Mouse (Mus musculus) midbrain, embryonic 14.5 days (tissue): ENCODE results near the gene Iffo1. TPM values are rescaled to one million over a fixed set of nuclear protein-coding genes. Genes with fewer than 3 reads are reported as not detected.

Experiments
- ATAC-seq: fragments of 200-750 bp; cut with Nextera tagmentation; 2 replicates; pipeline ENCODE4 v1.8.0; 2017; ENCODE audit warnings: moderate number of reproducible peaks, moderate library complexity; ENCODE audit not compliant: low FRiP score, low TSS enrichment
- DNase-seq: peaks from one replicate; pipeline ENCODE4 v3.0.0-alpha.2; 2015
- H3K27ac ChIP-seq: fragments of 300-500 bp; sonication (generic); replicated peaks from 2 replicates; pipeline ENCODE4 v1.5.1; 2014; ENCODE audit warnings: mild to moderate bottlenecking, low read depth, low read length, moderate library complexity
- H3K27me3 ChIP-seq: fragments of 300-500 bp; sonication (generic); 2 replicates; pipeline ENCODE4 v1.6.1; 2014; ENCODE audit warnings: low read length, control low read depth, mixed read lengths; ENCODE audit not compliant: control insufficient read depth, insufficient read depth
- H3K36me3 ChIP-seq: fragments of 300-500 bp; sonication (generic); 2 replicates; pipeline ENCODE4 v1.6.1; 2014; ENCODE audit warnings: low read length, control low read depth; ENCODE audit not compliant: control insufficient read depth, insufficient read depth
- H3K4me1 ChIP-seq: fragments of 300-500 bp; sonication (generic); 2 replicates; pipeline ENCODE4 v1.6.1; 2014; ENCODE audit warnings: mild to moderate bottlenecking, antibody characterized with exemption, low read length, control low read depth; ENCODE audit not compliant: control insufficient read depth, insufficient read depth
- H3K4me2 ChIP-seq: fragments of 300-500 bp; sonication (generic); 2 replicates; pipeline ENCODE4 v1.6.1; 2014; ENCODE audit warnings: mild to moderate bottlenecking, low read length, moderate library complexity
- H3K4me3 ChIP-seq: fragments of 300-500 bp; sonication (generic); replicated peaks from 2 replicates; pipeline ENCODE4 v1.5.1; 2014; ENCODE audit warnings: low read depth, low read length
- H3K9ac ChIP-seq: fragments of 300-500 bp; sonication (generic); replicated peaks from 2 replicates; pipeline ENCODE4 v1.6.1; 2014; ENCODE audit warnings: mild to moderate bottlenecking, low read length, moderate library complexity
- H3K9me3 ChIP-seq: fragments of 300-500 bp; sonication (generic); 2 replicates; pipeline ENCODE4 v1.6.1; 2016; ENCODE audit warnings: low read length, control low read depth, mixed read lengths; ENCODE audit not compliant: control insufficient read depth
- WGBS: fragments of 180-500 bp; shearing (Covaris S2); extraction: QIAGEN DNeasy Blood & Tissue Kit; methylation state at CpG from one replicate; pipeline ENCODE4 v1.1.7; 2014; 5-methylcytosine and 5-hydroxymethylcytosine counted together
- polyA plus RNA-seq: library from polyadenylated mRNA; unstranded; fragments of >200 nt; fragmentation: Nextera tagmentation; extraction: Ambion mirVana; gene quantifications from 2 replicates; pipeline ENCODE4 v1.2.1, GENCODE M21; 2014

The Iffo1 gene
- polyA plus RNA-seq, result 15.8 and 18.2 TPM in 2 replicates

DNA sequence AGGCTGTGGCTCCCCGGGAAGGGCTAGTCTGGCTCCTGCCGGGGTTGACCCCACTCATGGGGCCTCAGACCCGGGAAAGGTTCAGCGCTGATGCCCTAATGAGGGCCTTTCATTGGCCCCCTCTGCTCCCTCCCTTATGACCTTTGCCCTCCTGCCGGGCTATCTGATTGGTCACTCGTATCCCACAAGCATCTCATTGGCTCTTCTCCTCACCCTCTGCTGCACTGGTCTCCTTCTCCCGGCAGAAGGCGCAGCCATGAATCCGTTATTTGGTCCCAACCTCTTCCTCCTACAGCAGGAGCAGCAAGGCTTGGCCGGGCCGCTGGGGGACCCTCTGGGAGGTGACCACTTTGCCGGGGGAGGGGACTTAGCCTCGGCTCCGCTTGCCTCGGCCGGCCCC lies at the start of gene Iffo1:
Gene Iffo1, plus strand, starts transcription at position 241 of the 400 bp plus-strand sequence.
- WGBS, result 0% methylated on average over 16 of the region's 16 CpGs
- DNase-seq (peak; percentile 93), ATAC-seq (peak; percentile 94)
- H3K4me1 ChIP-seq, result peaks cover 33% of the 10 kb centered on the region
- peaks cover 38% of the 10 kb centered on the region for H3K36me3 ChIP-seq
- H3K9ac ChIP-seq, result peak within 1 kb of the TSS; percentile 78
- no peaks in the 10 kb centered on the region for H3K9me3 ChIP-seq
- no peaks in the 10 kb centered on the region for H3K27me3 ChIP-seq
- peak within 1 kb of the TSS; percentile 74 for H3K4me3 ChIP-seq
- peak within 1 kb of the TSS; percentile 94 for H3K4me2 ChIP-seq
- peak within 1 kb of the TSS; percentile 92 for H3K27ac ChIP-seq

DNA sequence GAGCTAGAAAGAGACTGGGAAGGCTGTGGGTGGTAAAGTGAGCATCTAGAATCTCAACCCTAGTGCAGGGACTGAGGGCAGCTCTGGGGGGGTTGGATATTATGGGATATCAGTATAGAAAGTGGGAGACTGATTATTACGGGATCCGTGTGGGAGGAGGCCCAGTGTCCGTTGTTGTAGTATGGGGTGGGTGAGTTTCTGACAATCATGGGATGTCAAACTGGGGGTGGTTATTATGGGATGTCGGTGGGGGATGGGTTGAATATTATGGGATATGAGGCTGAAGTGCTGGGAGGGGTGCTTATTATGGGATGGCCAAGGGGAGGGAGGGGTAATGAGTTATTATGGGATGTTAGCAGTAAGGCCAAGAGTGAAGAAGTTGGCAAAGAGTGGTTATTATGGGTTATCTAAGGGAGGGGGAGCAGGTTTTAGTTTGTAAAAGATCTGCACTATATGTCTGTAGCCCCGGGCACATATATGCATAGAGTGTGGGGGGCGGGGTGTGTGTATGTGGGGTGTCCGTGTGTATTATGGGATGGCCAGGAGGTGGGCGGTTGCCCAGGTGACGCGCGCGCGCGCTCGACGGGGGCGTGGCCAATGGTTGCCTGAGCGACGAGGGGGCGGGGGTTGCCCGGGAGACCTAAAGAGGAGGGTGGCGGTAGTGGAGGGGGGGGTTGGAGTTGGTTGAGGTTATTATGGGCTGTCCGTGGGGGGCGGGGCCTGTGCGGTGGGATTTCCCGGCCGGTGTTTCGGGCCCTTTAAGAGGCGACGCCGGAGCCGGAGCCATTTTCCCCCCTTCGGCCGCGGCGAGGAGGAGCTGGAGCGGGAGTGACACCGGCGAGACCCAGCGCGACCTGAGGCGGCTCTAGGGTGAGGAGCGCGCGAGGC lies 49.4 kb upstream of the Iffo1 start, which contains the start of gene Chd4:
Gene Chd4, plus strand, starts transcription at position 591 of the 888 bp plus-strand sequence.
- peaks cover 36% of the 10 kb centered on the region for H3K4me1 ChIP-seq
- H3K27me3 ChIP-seq, result no peaks in the 10 kb centered on the region
- 2% methylated on average over 44 of the region's 45 CpGs for WGBS
- peak; percentile 82 for ATAC-seq
- peak within 1 kb of the TSS; percentile 92 for H3K9ac ChIP-seq
- H3K4me3 ChIP-seq, result peak within 1 kb of the TSS; percentile 98
- H3K4me2 ChIP-seq, result peak within 1 kb of the TSS; percentile 85
- DNase-seq, result peak; percentile 96
- H3K36me3 ChIP-seq, result peaks cover 30% of the 10 kb centered on the region
- H3K27ac ChIP-seq, result peak within 1 kb of the TSS; percentile 95
- H3K9me3 ChIP-seq, result no peaks in the 10 kb centered on the region

DNA sequence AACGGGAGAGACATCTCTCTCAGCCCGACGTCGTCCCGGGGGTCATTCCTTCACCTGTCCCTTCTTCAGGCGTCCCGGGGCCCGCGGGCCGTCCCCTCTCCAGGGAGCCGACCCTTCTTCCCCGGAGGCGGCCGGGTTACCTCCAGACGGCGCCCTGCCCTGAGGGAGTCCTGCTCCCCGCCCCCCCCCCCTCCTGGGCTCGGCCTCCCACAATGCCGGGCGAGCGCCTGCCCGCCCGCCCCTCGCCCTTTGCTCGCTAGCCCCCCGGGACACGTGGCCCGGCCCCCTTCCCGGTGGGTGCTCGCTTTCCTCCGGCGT lies 48.8 kb upstream of the Iffo1 start:
- DNase-seq, result no peak
- Histone ChIP-seq H3K4me1 (peaks cover 33% of the 10 kb centered on the region), H3K27me3 (no peaks in the 10 kb centered on the region), H3K4me3 (peak overlapping the region; percentile 98), H3K4me2 (peak overlapping the region; percentile 85), H3K36me3 (peaks cover 36% of the 10 kb centered on the region), H3K27ac (peak overlapping the region; percentile 95), H3K9me3 (no peaks in the 10 kb centered on the region), H3K9ac (peak overlapping the region; percentile 92)
- WGBS, result 1% methylated on average over 27 of the region's 32 CpGs
- ATAC-seq, result peak; percentile 46; the same call in 1 of the 2 replicates

DNA sequence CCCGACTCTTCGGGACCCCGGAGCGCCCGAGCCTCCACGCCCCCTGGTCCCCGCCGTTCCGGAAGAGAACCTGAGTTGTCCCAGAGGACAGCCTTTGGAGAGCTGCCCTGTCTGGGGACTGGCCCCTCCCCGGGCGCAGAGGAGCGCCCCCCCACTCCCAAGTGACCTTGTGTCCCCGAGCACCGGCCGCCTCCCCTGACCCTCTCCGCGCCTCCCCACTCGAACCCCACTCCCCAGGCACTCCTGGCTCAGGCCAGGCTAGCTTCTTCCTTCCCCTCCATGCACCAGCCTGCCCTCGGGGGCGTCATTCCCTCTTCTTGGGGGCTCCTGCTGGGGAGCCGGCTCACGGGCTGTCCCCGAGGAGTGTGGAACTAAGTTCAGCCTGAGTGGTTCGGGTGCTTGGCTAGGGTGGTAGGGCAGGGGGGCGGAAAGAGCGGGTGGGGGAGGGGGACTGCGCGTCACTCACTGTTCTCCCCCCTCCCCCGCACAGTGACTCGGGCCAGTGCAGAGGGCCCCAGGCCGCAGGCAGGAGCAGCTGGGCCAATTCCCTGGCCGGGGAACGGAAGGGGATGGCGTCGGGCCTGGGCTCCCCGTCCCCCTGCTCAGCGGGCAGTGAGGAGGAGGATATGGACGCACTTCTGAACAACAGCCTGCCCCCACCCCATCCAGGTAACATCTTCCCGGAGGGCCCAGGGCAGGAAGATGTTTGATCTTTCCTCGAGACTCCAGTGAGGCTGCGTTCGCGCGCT lies 48.3 kb upstream of the Iffo1 start:
- Histone ChIP-seq H3K4me2 (peak overlapping the region; percentile 85), H3K27ac (peak overlapping the region; percentile 95), H3K4me1 (peaks cover 33% of the 10 kb centered on the region), H3K9ac (peak overlapping the region; percentile 92), H3K9me3 (no peaks in the 10 kb centered on the region), H3K27me3 (no peaks in the 10 kb centered on the region), H3K36me3 (peaks cover 41% of the 10 kb centered on the region), H3K4me3 (peak overlapping the region; percentile 98)
- peak; percentile 51 for ATAC-seq
- under 1% methylated on average over 40 of the region's 44 CpGs for WGBS
- peak; percentile 72 for DNase-seq

DNA sequence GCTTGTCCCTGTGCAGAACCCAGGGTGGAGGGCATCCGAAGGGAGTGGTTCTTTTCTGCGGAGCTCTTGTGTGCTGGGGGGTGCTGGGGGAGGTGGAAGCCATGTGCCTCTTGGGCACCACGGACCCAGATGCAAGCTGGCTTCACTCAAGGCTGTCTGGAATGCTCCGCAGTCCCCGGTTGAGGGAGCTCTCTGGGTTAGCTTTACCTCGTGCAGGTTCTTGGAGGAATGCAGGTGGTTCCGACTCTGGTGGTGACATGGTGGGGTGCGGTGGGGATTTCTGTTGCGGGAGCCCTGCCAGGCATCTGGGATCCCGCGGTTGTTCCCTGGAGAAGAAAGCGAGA lies 47.7 kb upstream of the Iffo1 start:
- Histone ChIP-seq H3K27me3 (no peaks in the 10 kb centered on the region), H3K4me1 (peaks cover 33% of the 10 kb centered on the region), H3K4me2 (peak overlapping the region; percentile 85), H3K9ac (peak overlapping the region; percentile 92), H3K27ac (peak overlapping the region; percentile 95), H3K9me3 (no peaks in the 10 kb centered on the region), H3K36me3 (peaks cover 47% of the 10 kb centered on the region), H3K4me3 (peak overlapping the region; percentile 98)
- ATAC-seq (peak; percentile 4; the same call in 1 of the 2 replicates), DNase-seq (peak; percentile 39)
- under 1% methylated on average over 12 of the region's 12 CpGs for whole genome bisulfite sequencing

DNA sequence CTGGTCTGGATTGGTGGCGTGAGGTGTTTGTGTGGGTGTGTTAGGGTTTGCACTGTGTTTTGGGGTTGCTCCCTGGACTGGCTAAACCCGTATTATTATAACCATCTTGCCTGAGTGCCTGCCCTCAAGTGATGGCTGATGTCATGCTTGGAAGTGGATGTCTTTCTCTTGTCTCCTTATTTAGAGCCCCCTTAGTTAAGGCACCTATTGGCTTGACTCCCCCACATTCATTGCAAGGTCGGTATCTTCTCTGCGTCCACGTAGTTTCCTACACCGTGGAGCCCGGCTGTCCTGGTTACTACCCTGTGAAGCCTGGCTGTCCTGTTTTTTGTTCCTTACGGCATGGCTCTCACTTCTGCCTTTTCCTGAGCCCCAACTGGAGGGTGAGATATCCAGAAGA lies 47.1 kb upstream of the Iffo1 start:
- ATAC-seq (no peak), DNase-seq (no peak)
- peaks cover 33% of the 10 kb centered on the region for H3K4me1 ChIP-seq
- WGBS, result 55% methylated on average over 8 of the region's 8 CpGs
- H3K27ac ChIP-seq, result no peak overlapping the region
- peaks cover 53% of the 10 kb centered on the region for H3K36me3 ChIP-seq
- peak overlapping the region; percentile 98 for H3K4me3 ChIP-seq
- peak overlapping the region; percentile 92 for H3K9ac ChIP-seq
- peak overlapping the region; percentile 85 for H3K4me2 ChIP-seq
- H3K9me3 ChIP-seq, result no peaks in the 10 kb centered on the region
- H3K27me3 ChIP-seq, result no peaks in the 10 kb centered on the region

DNA sequence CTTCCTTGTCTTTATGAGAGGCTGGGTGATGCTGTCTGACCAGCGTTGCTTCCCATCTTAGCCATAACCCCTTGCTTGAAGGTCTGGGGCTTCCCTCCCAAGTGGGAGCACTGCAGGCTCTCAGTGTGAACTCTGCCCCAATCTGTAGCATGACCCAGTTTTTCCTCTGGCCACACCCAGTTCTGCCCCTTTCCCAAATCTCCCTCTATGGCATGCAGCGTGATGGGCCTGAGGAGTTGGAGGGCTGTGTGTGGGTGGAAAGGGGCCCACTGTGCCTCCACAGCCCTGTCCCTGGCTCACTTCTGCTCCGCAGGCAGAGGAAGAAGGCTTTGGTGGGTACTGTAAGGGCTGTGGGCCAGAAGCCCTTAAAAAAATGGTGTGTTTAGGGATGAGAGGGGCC lies 46.5 kb upstream of the Iffo1 start:
- 65% methylated on average over 3 of the region's 3 CpGs for WGBS
- H3K27ac ChIP-seq, result no peak overlapping the region
- peaks cover 59% of the 10 kb centered on the region for H3K36me3 ChIP-seq
- no peak for ATAC-seq
- no peaks in the 10 kb centered on the region for H3K27me3 ChIP-seq
- H3K4me3 ChIP-seq, result peak overlapping the region; percentile 98
- peak overlapping the region; percentile 92 for H3K9ac ChIP-seq
- no peaks in the 10 kb centered on the region for H3K9me3 ChIP-seq
- DNase-seq, result no peak
- H3K4me1 ChIP-seq, result peaks cover 33% of the 10 kb centered on the region
- H3K4me2 ChIP-seq, result peak overlapping the region; percentile 85

DNA sequence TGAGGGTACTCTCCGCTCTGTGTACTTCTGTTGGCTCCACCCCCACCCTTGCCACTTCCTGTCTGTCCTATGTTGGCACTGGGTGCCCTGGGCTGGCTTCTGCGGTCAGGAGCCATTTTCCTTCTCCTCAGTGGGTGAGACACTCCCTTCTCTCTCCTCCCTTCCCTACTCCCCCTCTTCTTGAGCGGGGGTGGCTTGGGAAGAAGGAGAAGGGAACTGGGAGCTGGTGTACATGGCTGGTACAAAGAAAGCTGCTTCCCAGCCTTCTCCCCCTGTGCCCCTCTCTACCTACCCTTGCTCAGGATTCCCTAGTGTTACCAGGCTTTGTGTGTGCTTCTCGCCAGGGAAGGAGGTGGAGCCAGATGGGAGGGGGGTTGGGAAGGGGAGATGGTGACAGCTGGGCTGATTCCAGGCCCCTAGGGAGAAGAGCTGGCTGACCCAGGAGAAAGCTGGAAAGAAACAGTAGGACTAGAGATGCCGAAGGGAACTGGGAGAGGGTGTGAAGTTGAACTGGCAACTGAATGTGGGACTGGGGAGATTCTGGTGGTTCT lies 45.5 kb upstream of the Iffo1 start:
- peak overlapping the region; percentile 85 for H3K4me2 ChIP-seq
- peaks cover 68% of the 10 kb centered on the region for H3K36me3 ChIP-seq
- ATAC-seq, result no peak
- H3K4me3 ChIP-seq, result peak overlapping the region; percentile 98
- H3K9me3 ChIP-seq, result no peaks in the 10 kb centered on the region
- no peaks in the 10 kb centered on the region for H3K27me3 ChIP-seq
- DNase-seq, result peak; percentile 54
- H3K27ac ChIP-seq, result peak overlapping the region; percentile 63
- peaks cover 33% of the 10 kb centered on the region for H3K4me1 ChIP-seq
- peak overlapping the region; percentile 92; the same call in 1 of the 2 replicates for H3K9ac ChIP-seq
- 35% methylated on average over 5 of the region's 5 CpGs for WGBS
